Mouse (Mus musculus) embryo, embryonic 10 days (tissue): Measurements from ENCODE around the gene Ccdc34.

Experiments used
- DNase-seq: peaks from one replicate; pipeline ENCODE4 v3.0.0-alpha.2; 2015; ENCODE audit warnings: low spot score

The Ccdc34 gene

DNA sequence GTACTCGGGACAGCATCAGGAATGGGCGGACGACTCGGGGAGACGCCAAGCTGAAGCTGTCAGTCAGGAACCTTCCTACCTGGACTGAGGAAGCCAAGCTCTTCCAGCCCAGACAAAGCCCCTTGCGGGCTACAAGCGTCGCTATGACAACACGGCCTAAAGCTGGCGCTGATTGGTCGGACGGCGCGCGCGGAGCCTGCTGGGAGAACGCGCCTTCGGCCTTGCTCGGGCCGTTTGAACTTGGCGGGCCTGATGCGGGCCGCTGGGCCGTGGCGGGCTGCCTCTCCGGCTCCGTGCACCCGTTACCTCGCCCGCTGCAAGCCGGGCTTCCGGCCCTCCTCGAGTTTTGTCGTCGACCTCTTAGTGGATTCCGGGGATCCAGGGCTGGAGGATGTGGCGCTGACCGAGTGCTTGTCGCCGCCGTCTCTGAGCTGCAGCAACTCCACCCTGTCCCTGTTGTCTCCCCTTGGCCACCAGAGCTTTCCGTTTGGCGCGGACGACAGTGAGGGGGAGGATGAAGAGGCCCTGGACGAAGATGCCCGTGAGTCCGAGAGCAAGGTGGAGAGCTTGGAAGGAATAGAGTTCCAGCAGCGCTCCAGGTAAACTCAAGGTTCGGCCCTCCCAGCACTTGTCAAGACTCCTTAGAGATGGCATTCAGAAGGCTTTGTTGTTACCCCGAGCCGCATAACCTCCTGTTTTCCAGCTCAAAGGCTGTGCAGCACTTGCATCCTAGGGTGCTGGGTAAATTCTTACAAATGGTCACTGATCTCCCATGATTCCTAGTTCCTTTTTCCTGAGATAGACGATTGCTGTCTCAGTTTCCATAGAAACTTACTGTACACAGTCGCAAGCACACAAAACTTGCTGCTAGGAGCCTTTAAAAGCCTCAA is at the start of gene Ccdc34:
Gene Ccdc34, plus strand, starts transcription at position 202 of the 890 bp plus-strand sequence.
- peak; percentile 98 for DNase-seq

- no peak for DNase-seq
Observed at GRCm38 (mm10) chr2:109969381-109969780, 48.2 kb upstream of the Ccdc34 start.

DNA sequence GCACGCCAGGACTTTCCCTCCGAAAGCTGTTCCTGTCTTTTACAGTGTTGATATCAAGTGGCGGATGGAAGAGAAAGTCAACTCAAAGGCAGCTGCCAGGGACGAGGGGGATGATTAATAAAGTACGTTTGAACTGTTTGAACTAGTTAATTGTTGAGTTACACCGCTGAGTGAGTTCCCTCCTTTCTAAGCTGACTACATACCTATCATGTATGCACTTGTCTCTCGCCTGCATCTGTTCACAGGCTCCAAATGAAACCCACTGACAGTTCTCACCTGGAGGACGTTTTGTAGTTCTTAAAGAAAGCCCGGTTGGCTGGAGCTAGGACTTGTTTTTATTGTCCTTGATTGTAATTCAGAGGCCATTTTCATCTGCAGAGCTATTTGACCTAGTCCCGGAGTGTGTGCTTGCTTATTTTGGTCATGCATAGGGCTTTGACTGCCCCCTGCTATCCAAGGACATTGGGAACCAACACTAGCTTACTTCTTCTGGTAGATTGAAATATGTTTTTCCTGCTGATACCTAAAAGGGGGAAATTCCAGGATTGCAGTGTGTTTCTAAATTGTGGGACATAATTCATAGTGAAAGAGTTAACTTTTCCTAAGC is 47.6 kb upstream of the Ccdc34 start:
- no peak for DNase-seq

DNA sequence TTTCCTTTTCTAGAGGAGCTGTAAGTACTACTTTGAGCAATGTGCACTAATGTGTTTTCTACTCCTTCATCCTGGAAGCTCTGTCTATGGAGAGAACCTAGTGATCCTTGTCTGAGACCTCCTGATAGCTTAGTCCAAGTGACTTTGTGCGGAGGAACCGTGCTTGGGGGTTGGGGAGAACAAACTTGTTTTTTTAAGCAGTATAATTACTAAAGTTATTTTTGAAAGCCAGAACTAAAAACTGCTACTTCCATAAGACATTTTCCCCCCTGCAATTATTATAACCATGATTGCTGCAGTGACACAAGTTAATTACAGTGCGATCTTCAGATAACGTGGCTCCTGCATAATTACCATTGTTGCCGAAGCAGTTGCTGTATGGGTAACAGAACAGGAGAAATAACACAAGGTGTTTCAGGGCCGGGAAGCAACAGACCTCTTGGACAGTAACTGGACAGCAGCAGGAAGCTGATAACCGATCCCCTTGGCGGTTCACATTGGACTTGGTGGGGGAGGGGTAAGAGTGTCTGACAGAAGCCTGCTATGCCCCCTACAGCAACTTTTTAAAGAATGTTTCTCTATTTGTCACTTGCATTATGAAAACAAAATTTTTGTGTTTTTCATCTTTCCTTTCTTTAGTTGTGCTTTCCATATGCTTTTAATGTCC is 46.7 kb upstream of the Ccdc34 start:
- DNase-seq = peak; percentile 46

GRCm38 (mm10) chr2:109972310-109972709 is 45.3 kb upstream of the Ccdc34 start:
- no peak for DNase-seq

DNA sequence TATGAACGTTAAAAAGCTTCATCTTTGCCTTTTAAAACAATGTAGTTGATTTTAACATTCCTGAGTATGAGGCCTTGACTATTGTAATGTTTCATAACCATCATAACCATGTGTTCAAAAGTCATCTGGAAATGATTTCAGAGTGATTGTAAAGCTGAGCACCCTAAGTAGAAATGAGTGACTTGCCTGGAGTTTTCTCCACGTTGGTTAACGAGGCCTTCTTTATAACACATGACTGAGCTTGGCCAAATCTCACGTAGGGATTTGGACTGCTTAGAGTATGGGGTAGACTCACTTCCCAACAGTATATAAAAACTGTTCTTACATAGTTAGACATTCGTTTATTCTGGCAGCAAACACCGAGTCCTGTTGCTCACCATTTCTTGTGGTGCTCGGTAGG is 44.7 kb upstream of the Ccdc34 start:
- no peak for DNase-seq

DNA sequence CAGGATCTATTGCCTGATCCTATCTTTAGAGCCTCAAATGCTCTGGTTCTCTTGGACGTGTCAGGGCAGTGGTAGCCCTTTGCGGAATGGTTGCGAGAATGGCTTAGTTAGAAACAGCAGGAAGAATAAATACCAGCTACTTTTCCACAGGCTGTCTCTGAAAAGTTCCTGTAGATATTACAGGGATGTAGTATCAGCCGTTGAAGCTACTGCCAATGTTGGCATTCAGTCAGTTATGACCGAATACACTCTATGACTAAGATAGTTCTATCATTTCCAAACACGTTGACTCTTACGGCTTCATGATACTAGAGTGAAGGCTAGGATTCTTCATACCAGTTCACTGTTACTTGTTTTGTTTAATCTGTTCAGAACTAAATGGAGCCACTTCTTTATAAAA is 42.8 kb upstream of the Ccdc34 start:
- DNase-seq = no peak

- DNase-seq = no peak
Observed at GRCm38 (mm10) chr2:109976181-109976580, 41.4 kb upstream of the Ccdc34 start.

GRCm38 (mm10) chr2:109977322-109977721 is 40.3 kb upstream of the Ccdc34 start:
- no peak for DNase-seq

- DNase-seq = no peak
Observed at GRCm38 (mm10) chr2:109979209-109979608, 38.4 kb upstream of the Ccdc34 start.

DNA sequence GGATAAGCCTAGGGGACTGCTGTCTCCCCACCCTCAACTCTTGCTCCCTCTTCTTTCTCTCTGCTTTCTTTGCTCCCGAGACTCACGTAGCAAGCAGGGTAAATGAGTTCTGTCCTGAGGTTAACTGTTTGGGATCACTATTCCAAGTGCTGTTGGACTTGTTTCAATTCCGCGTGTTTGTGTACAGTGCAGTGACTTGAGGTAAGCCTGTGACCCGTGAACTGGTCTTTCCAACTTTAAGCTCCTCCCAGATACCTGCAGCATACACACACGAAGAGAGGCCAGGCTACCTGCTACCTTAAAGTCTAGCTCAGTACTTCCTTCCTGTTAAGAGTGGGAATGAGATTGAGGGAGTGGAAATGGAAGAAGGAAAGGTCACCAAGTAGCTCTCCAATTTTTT is 34.2 kb upstream of the Ccdc34 start:
- DNase-seq = no peak

DNA sequence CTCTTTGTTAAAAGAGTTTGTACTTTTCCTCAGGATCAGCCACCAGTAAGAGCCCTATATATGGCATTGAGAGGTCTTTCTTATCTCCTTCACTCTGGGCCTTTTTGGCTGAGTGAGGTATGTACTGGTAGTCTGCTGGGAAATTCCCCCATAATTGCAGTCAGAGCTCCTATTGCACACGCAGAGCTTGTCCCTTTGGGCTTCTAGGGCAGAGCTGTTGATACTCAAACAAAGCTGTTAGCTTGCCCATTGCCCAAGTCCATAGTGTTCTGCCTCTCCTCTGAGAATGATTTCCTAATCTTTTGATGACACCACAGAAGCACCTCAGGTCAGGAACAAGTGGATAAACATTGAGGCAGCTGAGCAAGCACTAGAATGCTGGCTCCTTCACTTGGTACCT is 32.7 kb upstream of the Ccdc34 start:
- no peak for DNase-seq

- no peak for DNase-seq
Observed at GRCm38 (mm10) chr2:109985560-109985959, 32.1 kb upstream of the Ccdc34 start.

DNA sequence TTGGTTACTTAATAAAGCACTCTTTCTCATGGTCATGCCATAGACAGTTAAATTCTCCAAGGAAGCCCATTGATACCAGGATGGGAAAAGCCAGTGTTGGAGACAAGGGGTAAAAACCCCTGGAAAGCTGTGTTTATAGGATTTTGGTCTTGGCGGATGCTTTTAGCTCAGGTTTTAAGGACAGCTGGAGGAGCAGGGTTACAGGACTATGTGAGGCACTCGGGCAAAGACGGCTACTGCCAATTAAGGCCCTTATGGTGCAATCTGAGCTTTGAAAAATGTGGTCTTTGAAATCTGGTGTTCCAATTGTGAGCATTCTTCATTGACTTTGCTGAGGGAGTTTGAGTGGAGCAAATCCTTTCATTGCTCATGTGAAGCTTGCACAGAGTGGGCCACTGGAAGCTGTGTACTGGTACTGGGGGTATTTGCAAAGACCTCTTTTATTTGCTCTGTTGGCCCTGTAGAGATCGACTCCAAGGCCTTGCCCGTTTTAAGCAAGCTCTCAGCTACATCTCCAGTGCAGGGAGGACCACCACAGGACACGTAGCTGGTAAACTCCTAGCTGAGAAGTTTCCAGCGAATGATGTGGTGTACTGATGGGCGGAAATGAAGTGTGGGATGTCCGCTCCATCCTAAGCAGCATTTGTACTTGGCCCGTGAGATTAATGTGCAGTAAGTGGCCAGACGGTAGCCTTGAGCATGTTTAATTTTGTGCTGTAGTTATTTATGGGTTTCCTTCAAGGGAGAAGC is 31.4 kb upstream of the Ccdc34 start:
- DNase-seq = no peak

GRCm38 (mm10) chr2:109987946-109988345 is 29.7 kb upstream of the Ccdc34 start:
- DNase-seq = peak; percentile 50

- peak; percentile 85 for DNase-seq
Observed at GRCm38 (mm10) chr2:109989196-109989595, 28.4 kb upstream of the Ccdc34 start.

GRCm38 (mm10) chr2:109989679-109990473 is 27.7 kb upstream of the Ccdc34 start:
- no peak for DNase-seq

DNA sequence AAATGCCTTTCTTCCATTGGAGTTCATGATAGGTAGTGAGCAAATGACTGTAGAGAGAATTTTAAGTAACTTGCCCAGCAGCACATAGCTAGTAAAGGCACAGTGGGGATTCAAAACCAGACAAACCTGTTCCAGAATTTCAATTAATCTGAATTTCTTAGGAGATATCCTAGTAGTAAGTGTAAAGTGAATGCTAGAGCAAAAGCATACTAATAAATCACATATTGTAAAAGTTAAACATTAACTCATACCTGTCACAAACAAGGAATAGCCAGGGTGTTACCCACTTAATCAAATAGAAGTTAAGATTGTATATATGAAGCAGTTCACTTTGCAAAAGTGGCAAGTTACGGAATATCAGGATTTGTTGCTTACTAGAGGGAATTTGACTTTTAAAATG is 25.9 kb upstream of the Ccdc34 start:
- no peak for DNase-seq

GRCm38 (mm10) chr2:109992448-109993073 is 25.1 kb upstream of the Ccdc34 start:
- no peak for DNase-seq

- DNase-seq = no peak
Observed at GRCm38 (mm10) chr2:109993404-109993803, 24.2 kb upstream of the Ccdc34 start.

DNA sequence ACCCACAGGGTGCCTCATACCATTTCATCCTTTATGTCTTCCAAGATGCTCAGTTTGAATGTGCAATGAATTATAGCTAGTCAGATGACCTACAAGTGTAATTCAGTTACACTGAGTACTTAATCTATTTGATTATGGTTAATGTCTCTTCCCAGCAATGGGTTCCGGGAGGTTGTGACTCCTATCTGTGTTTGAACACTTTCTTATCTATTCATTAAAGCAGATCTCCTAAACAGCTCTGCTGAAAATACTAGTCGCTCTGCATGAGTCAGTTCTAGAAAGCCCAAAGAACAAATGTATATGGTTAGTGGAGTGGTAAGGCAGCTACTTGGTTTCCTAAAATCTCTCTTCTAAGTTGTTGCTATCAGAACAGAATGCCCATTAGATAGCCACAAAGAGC is 22.6 kb upstream of the Ccdc34 start:
- no peak for DNase-seq
